Mouse (Mus musculus) megakaryocyte progenitor cell, adult 5-6 weeks (primary cell): Measurements from ENCODE around the gene Mea1. TPM values are rescaled to one million over a fixed set of nuclear protein-coding genes. Genes with fewer than 3 reads are reported as not detected.

Experiments
- ATAC-seq: replicated peaks from 2 replicates; pipeline ENCODE4 v1.8.0; 2016; ENCODE audit warnings: mild to moderate bottlenecking, moderate TSS enrichment, inconsistent platforms; ENCODE audit not compliant: poor library complexity
- total RNA-seq, 2 experiments: library from RNA; stranded (forward) in 1 of 2; stranded (reverse) in 1 of 2; fragments of 157-497, 149-512 nt in 1 of 2; fragments of 200-1000 nt in 1 of 2; gene quantifications; 2 replicates each; pipeline versions ENCODE4 v1.2.3 to v1.2.4; 2015 to 2017

The Mea1 gene
- total RNA-seq, 2 experiments from 2014 or later = 53.5 to 74.9 TPM

DNA sequence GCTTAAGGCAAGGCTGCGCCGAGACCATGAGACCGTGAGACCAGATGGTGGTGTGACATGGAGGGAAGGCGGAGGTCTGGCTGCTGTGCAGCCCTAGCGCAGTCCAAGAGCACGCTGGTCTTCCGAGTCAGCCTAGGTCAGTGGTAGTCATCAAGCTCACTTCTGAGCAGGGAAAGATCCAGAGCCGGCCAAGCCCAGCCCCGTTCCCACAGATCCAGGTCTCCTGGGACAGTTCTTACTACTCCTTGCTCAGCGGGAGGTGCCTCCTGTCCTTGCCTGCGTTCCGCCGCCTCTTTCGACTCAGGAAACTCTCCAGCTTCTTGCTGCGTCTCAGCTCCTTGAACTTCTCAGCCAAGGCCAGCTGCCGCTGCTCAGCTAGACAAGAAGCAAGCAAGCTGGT lies 10.9 kb upstream of the Mea1 start:
- no peak for ATAC-seq

DNA sequence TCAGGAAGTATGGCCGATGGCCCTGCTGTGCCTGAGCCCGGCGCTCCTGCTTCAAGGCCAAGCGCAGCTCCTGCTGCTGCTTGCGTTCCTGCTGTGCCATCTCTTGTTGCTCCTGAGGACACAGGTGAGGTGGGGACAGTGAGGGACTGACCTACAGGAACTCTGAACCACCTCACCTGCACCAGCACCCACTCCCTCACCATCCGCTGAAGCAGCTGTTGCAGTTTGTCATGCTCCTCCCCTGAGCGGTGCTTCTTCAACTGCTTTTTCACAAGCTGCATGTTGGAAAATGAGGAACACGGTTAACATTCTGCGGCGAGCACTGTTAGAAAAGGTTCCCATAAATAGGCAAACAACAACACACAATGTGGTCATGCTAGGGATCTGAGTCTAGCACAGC lies 8.7 kb upstream of the Mea1 start:
- no peak for ATAC-seq

DNA sequence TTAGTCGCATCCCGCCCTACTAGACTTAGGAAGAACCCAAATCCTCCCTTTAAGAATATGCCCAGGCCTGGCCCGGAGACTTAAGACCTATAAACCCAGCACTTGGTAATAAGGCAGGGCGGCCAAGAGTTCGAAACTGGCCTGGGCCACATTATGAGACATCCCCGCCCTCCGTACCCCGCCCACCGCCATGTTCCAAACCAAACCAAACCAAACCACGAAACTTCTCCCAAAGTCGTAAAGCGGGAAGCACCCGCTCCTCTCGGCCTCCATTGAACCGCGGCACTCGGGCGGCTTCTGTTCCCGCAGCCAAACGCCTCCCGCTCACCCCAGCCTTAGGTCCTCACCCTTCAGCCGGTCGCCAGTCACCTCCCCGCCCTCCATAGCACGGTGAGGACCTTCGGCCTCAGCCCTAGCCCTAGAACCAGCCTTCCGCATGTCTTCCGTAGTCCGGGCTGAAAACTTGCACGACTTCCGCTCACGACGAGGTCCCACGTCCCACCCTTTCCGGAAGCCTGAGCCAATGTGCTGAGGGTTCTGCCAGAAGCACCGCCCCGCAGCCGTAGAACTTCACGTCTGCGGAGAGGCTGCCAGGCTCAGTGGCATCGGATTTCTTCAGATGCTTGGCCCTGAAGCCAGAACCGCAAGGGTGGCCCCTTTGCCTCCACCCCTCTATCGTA lies 4.6 kb upstream of the Mea1 start, which contains the start of gene Rrp36:
Gene Rrp36 (minus strand): TSS at position 503 of the 680 bp plus-strand sequence.
- peak; percentile 98 for ATAC-seq

DNA sequence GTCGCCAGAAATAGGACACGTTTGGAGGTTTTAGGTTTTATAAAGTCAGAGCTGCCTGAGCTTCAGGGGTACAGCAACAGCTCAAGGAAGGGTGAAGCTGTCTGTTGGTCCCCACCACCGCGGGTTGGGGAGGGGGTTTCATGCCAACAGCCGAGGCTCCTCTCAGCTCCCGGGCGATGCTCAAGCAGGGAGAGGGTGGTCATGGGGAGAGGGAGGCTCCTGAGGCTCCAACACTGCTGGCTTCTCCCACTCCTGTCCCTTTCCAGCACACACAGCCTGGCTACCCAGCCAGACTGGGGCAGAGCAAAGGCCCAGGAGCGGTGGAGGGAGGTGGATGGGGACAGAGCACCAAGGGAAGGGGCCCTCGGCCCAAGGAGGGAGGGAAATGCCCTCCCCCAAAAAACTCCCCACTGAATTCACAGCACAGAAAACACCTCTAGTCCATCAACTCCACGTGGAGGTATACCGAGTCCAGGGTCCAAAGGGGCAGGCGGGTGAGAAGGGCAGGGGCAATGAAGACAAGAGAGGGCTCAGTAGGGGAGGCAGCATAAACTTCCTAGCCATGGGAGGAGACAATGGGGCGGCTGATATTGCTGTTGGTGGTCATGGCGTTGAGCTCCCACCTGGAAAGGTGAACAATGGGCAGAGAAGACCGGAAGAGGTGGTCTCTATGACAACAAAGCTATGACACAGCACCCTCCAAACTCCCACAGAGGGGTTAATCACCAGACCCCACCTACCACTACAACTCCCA lies 3.9 kb upstream of the Mea1 start:
- no peak; the same call in 1 of the 2 replicates for ATAC-seq

DNA sequence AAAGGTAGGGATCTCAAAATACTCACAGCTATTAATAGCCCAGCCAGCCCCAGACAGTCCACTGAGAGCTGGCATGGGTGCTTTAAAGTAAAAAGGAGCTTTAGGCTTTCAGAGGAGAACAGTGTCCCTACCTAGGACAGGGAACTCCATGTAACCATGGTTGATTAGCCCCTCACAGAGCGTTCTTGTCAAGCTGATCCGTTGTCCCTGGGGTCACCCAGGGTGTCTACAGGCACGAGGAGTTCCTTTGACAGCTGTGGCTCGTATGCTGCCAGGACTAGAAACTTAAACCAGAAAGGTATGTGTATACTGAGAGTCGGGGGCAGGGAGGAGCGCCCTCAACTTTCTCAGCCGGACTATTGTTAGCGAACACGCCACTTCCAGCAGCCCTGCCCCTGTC lies 318 bp downstream of the Mea1 start:
- no peak for ATAC-seq

DNA sequence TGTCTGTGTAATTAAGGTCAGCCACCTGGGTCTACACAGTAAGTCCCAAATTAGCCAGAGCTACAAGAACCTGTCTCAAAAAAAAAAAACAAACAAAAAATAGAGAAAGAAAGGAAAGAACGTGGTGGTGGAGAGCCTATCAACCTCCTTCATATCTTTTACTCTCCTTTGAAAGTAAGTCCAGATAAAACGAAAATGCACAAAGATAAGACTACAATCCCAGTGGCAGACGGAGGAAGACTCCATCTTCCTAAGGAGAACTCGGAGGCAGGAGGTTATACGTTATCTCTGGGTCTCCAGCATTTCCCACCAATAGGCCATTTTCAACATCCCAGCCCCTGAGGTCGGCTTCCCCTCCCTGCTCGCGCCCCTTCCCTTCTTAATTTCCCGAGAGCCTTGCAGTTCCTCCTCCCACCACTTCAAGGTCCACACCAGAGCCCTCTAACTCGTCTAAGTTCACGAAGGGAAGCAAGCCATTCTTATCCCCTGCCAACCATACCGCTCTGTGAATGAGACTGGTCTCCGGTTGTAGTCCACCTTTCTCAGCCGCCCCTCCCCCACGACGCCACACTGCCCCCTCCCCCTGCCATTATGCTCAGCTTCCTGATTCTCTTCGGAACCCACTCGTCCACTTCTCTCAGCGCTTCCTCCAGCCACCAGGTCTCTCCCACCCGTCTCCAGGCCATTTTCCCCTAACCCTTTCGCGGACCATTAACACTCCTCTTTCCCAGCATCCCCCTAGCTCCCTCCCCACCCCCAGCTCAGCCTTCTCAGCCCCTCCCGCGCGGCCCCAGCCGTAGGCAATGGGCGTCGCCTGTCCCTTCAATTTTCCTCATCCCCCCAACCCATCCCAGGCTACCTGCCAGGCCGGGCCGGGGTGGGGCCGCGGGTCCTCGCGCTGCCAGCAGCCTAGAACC lies 1.5 kb downstream of the Mea1 start:
- peak; percentile 38 for ATAC-seq

DNA sequence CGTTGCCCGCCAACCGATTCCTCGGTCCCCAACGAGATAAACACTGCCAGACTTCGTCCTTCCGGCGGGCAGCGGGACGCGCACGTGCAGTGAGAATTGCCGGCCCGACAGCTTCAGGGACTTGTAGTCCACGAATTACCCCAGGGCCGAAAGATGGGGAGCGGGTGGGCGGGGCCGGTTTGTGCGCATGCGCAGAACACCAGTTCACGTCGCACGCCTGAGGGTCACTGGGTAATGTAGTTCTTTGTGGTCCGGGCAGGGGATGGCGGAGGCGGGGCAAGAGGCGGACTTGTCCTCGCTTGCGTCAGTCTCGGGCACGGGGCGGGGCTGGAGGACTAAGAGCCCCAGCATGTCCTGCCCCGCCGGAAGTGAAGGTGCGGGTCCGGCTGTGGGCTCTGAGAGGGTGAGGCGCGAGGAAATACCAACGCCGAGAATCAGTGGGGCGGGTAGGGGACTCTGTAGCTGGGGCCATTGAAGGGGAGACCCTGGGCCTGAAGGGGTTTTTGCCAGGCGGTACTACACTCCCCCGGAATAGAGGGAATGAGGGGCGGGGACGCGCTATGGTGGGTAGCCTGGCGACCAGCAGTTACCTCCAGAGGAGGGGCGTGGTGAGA lies 2.3 kb downstream of the Mea1 start, which contains the start of gene Klhdc3:
Gene Klhdc3 (minus strand): TSS at position 155 of the 614 bp plus-strand sequence.
- peak; percentile 94 for ATAC-seq

DNA sequence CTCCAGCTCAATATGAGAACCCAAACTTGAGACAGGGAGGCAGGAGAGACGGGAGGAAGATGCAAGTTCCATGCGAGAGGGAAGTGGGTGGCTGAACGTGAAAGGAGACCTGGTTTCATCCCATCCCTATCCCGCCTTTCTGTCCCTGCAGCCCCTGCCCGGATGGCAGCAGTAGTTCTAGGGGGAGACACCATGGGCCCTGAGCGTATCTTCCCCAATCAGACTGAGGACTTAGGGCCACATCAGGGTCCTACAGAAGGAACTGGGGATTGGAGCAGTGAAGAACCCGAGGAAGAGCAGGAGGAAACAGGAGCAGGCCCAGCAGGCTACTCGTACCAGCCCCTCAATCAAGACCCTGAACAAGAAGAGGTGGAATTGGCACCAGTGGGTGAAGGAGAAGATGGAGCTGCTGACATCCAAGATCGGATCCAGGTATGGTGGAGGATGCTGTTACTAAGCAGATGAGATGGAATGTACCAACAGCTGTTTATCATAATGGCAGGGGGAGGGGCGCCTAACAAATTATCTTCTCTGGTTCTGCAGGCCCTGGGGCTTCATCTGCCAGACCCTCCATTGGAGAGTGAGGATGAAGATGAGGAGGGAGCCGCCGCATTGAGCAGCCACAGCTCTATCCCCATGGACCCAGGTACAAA lies 3.0 kb downstream of the Mea1 start:
- ATAC-seq = no peak

DNA sequence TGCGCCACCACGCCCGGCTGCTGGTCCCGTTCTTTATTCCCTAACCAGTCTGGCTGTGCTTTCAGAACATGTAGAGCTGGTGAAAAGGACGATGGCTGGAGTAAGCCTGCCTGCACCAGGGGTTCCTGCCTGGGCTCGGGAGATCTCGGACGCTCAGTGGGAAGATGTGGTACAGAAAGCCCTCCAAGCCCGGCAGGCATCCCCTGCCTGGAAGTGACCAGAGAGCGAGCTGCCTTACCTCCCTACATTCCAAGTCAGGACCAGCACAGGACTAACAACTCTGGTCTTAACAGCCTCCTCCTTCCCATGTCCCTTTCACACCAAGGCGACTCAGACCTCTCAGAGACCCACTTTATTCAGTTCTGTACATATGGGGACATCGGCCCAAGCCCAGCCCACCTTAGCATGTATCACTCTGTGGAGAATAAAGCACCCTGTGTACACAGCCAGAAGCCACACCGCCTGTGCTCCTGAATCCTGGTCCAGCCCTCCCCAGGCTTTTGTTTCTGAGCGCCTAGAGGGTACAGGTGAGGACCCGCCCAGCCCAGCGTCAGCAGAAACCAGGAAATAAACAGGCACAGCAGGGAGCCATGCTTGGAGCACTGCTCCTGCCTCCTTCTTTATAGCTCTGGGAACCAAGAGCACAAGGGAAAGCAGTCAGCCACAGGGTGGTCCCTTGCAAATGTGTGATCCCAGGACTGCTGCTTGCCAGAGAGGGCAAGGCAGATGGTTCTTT lies 4.2 kb downstream of the Mea1 start:
- no peak for ATAC-seq

DNA sequence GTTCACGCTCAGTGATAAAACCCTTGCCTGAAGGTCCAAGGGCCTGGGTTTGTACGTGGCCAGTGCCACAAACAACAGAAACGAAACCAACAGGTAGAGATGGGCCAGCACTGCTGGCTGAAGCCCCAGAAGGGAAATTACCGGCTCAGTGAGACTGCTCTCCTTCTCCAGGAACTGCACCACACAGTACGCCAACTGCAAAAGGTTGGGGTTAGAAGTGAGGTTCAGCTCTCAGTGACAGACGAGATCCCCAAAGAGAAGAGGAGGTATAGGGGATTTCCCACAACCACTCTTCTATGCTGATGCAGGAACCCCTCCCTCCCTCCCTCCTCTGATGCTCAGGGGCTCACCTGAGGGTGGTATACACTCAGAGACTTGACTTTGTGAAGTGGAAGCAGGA lies 7.3 kb downstream of the Mea1 start:
- ATAC-seq = no peak

DNA sequence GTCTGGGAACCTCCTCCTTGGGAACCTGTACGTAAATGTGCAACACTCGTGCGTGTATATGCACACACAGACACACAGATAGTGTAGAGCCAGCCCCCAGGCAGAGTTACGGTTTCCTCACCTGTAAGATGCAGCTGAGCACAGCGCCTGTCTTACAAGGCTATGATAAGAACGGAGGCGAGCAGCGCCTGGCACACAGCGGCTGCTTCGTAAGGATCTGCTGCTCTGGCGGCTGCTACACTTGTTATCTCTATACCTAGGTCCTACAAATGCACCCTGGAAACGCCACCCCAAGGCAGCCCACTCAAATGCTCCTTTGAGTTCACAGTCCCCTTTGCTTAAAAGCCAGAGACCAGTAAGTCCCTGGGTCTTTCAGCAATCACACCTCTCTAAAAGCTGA lies 12.1 kb downstream of the Mea1 start:
- ATAC-seq = peak; percentile 85

DNA sequence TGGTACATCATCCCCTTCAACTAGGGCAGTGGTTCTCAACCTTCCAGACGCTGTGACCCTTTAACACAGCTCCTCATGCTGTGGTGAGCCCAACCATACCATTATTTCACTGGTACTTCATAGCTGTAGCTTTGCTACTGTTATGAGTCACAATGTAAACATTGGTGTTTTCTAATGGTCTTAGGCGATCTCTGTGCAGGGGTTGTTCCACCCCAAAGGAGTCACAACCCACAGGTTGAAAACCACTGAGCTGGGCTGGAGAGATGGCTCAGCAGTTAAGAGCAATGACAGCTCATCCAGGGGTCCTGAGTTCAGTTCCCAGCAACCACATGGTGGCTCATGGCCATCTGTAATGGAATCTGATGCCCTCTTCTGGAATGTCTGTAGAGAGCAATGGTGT lies 12.8 kb downstream of the Mea1 start:
- ATAC-seq = no peak

DNA sequence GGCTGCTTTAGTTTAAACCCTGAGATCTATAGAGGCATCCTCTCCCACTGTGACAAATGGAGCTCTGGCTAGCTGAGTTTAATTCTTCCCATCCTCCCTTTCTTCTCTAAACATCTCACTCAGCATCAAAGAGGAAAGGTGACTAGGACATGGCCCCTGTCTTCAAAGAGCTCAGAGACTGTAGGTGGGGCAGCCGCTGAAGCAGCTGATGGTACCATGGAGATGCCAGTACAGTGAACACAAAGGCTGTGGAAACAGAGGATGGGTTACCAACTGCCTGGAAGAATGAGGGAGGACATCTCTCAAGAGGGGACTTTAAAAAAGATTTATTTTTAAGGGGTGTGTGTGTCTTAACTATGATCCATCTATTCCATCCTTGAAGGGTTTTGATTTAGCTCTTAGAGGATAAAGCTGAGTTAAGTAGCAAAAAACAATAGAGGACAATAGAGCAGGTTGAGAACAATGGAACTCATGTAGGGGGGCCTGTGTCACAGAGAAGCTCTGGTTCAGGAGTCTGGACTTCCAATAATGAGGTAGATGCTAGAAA lies 16.0 kb downstream of the Mea1 start:
- no peak for ATAC-seq

DNA sequence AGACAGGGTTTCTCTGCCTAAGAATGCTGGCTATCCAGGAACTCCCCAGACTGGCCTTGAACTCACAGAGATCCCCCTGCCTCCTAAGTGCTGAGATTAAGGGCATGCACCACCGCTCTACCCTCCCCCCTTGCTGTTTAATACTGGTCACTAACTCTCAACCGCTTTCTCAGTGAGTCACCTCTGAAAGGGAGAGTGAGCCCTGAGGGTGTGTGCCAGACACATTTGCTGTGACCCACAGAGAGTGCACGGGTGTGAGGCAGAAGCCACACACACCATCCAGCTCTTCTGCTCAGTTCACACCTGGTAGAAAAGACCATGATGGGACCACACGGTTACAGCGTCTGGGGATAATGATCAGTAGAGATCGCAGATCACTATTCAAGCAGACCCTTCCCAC lies 19.9 kb downstream of the Mea1 start:
- ATAC-seq = no peak

DNA sequence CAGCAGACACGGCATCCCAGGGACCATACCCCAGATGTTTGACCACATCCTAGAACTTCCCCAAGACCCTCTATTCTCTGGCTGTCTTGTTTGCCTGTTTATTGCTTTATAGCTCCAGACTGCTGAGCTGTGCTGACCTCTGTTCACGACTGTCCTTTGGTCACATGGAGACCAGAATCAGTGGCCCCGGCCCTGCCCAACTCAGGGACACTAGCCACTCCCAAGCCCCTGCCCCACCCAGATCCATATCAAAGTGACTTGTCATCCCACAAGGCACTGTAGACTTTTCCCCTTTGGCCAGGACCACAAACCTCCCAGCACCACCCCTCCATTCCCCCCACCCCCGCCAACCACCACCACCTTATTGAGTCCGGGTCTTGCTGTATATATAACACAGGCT lies 20.7 kb downstream of the Mea1 start:
- ATAC-seq = no peak

DNA sequence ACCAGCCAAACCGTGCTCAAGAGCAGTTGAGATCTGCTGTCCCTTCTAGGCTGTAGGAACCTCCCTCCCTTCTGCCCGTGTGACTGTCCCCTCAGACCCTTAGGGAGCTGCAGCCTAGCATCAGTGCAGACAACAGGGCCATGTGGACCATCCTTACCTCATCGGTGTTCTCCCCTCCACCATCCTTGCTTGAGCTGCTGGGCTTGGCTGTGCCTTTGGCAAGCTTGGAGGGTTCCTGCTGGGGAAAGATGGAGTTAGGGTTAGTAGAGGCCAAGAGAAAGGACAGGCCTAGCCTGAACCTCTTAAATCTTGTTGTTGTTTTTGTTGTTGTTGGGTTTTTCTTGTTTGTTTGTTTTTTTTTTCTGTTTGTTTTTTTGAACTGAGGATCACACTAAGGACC lies 21.3 kb downstream of the Mea1 start:
- no peak for ATAC-seq

DNA sequence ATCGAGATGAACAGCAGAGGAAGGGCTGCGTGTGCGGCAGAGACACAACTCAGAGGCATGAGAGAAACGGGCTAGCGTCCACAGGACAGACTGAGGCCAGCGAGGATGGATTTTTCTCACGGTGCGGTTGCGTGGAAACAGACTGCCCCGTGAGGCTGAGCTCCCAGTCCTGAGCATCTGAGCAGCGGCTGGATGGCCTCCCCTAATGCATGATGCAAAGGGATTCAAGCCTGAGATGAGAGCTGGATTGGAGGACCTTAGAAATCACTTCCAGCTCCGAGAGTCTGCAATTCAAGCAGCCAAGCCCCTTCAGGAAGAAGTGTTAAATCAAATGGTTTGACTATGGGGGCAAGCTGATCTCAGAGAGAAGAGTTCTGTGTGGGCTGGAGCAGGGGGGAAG lies 22.9 kb downstream of the Mea1 start:
- ATAC-seq = no peak

DNA sequence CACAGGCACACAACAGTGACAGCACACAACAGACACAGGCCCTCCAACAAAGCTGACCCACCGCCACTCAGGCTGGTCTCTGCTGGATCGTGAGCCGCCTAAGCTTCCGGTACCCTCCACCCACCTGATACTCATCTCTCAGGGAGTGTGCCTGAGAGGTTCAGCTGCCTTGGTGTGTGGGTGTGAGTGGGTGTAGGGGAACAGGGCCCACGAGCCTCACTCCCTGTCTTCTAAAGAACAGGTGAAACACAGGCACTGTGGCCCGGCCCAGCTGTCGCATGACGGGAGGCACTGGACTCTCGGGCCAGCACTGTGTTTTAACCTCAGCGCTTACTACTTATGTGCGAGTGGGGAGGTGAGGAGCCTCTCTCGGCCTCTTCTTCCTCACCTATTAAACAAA lies 23.5 kb downstream of the Mea1 start:
- no peak for ATAC-seq

DNA sequence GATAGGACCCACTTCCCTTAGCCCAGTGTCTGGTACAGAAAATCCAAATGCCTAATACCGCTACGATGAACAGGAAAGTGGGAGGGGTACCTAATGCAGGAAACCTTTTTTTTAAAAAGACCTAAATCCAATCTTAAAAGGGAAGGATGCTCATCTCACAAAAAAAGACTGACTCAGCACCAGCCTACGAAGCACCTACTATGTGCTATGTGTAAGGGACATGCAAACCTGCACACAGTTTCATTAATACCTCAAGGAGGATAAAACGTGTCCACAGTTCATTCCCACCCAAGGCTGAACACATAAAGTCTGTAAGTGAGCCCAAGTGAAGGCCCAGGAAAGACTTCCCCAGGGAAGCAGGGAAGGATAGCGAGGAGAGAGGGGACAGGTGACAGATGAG lies 23.9 kb downstream of the Mea1 start:
- ATAC-seq = no peak
